Mouse (Mus musculus) 416B (cell line): ENCODE measurements around the gene Entpd1.
A peak's percentile ranks its signal among the peaks of the same experiment; 100 is the strongest.

ENCODE experiments used
- DNase-seq: peaks from one replicate; pipeline ENCODE4 v3.0.0; 2011; ENCODE audit warnings: low read depth

Entpd1 gene

GRCm38 (mm10) chr19:40628950-40629349 is 16.8 kb downstream of the Entpd1 start:
- DNase-seq, result peak; percentile 56

DNA sequence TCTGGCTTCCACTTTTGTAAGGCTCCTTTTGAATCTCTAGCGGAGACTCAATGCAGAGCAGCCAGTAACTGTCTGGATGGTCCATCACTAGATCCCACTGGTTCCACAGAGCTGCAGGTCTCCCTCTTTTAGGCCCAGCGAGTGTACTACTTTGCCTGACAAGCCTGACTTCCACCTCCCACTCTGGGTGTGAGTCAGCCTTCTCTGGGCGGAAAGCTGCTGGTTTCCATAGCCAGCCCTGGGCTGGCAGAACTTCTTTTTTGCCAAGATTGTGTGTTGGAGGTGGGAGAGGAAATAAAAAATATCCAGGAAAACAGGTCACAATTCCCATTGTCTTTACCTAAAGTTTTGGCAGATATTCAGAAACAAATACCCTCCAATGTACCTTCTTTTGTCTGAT is 17.9 kb downstream of the Entpd1 start:
- no peak for DNase-seq

GRCm38 (mm10) chr19:40630606-40631005 is 18.4 kb downstream of the Entpd1 start:
- no peak for DNase-seq

DNA sequence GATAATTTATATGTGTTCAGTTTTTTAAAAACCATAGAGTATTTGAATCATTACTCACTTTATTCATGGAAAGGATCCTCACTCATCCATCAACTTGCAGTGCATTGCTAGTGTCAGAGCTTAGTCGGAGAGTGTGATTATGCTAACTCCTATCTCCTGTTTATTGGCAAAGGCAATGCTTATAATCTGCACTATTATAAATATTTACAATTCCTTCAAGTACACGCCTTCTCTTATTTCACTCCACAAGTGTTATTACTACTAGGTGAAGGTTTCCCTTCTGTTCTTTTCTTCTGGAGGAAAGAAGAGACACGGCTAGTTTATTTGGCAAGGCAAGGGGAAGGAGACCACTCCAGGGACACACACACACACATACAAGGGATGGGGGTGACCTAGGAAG is 20.0 kb downstream of the Entpd1 start:
- no peak for DNase-seq

DNA sequence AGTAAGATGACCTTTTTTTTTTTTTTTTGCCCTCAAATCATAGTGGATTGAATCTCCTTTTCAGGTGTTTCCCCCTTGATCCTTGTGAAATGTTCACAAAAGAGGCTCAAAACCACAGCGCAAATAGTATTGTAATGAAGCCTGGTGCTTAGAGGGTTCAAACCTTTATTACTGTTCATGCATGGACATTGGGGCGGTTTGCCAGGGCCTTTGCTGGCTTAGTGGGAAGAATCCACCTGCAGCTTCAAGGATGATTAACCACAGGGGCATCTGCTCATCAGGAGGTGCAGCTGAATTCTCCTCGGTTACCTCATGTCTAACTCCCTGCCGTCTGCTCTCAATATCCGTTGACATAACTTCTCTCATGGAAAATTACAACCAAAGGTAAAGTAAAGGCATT is 20.5 kb downstream of the Entpd1 start:
- DNase-seq, result no peak

GRCm38 (mm10) chr19:40633144-40633543 is 21.0 kb downstream of the Entpd1 start:
- peak; percentile 29 for DNase-seq

DNA sequence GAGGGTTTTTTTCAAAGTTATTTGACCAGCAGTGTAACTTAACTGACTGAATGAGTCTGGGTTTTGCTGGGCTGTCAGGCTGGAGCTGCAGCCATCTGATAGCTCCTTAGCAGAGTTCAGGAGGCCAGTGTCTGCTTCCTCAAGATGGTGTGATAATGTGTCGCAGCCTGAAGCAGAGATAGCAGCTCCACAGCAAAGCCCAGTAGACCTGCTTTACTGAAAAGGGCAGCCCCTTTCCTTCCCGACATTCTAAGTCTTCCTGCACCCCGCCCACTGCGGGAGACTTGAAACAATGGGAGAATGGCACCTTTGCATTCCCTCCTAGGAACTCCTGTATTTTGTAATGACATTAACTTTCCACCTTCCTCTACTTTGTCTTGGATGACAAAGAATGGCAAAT is 24.9 kb downstream of the Entpd1 start:
- DNase-seq, result peak; percentile 73

DNA sequence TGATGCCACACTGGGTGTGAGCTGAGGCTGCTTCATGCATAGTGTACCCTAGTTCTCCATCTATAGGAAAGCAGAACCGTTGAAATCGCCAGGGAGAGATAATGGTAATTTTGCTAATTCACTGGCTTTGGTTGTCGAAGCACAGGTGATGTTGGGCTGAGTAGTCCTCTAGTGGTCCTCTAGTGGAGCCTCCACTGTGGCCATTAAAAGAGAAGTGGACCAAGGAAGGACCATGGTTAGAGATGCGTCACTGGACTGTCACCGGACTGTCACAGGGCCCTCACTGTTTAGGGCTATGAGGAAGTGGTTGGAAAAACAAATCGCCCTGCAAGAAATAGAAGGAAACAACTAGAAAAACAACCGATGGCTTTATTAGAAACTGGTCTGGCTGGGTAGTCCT is 25.4 kb downstream of the Entpd1 start:
- DNase-seq, result peak; percentile 25

DNA sequence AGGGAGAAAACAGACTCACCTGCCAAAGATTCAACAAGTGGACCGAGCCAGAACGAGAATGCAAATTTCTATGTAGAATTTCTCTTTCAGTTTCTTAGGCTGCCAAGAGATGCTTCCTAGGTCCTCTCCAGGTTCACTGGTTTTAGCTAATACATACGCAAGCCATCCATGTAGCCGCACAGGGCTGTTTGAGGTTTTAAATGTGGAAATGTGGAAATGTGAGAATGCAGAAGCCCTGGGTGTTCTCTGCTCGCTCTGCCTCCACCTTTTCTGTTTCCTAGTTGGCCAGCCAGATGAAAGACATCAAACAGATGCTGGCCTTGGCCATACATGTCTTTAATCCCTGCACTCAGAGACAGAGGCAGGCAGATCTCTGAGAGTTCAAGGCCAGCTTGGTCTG is 26.4 kb downstream of the Entpd1 start:
- DNase-seq, result no peak

GRCm38 (mm10) chr19:40639729-40640304 is 27.7 kb downstream of the Entpd1 start:
- peak; percentile 38 for DNase-seq

- no peak for DNase-seq
Measured at GRCm38 (mm10) chr19:40640799-40641198, 28.6 kb downstream of the Entpd1 start.

GRCm38 (mm10) chr19:40643846-40644245 is 31.7 kb downstream of the Entpd1 start:
- no peak for DNase-seq

DNA sequence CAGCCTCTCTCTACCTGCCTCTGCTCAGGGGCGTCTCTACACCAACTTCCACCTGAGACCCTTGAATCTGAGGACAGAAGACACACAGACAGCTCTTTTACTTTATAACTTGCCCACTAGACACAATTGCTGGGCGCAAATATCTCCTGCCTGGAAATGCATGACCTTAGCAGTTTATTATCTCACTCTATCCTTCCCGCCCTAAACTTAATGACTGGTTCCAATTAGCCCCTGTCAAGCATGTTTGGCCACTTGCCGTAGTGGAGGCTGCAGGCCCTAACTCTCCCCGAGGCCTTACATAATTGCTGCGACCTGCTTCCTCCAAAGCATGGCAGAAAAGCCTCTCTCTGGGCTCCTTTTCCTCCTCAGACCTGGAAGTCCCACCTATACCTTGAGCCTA is 34.2 kb downstream of the Entpd1 start:
- DNase-seq, result no peak

DNA sequence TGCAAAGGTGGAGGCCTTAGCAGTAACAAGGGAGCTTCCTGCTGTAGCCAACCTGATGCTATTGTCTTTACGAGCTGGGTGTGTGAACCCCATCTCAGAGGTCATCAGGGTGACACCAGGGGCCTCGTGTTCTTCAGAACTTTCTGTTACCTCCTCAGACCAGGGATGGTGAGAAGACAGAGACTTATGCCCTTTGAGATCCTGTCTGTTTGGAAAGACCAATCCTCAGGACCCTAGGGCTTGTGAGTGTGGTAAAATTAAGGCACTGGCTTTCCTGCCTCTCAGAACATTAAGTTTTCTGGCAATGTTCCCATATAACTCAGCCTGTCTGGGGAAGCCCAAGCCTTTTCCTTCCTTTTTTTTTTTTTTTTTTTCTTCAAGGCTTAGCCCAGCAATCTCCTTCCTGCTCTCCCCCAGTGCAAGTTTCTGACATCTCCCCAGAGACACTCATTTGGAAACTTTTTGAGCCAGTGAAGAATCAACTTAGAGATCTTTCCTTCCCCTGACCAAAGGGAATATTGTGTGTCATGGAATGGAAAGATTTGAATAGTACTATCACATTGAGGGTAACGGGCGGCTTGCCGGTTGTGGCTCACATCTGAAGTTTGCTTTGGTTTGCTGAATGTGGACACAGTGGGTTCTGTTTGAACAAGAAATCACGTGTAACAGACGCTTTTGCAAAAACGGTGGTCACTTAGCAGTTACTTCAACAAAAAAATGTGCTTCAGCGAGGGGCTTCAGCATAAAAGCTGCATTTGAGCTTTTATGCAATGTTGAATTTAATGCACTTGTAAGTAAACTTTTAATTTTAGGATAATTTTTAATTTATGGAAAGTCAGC is 35.4 kb downstream of the Entpd1 start:
- peak; percentile 66 for DNase-seq

- DNase-seq, result peak; percentile 53
Measured at GRCm38 (mm10) chr19:40650090-40650489, 37.9 kb downstream of the Entpd1 start.

DNA sequence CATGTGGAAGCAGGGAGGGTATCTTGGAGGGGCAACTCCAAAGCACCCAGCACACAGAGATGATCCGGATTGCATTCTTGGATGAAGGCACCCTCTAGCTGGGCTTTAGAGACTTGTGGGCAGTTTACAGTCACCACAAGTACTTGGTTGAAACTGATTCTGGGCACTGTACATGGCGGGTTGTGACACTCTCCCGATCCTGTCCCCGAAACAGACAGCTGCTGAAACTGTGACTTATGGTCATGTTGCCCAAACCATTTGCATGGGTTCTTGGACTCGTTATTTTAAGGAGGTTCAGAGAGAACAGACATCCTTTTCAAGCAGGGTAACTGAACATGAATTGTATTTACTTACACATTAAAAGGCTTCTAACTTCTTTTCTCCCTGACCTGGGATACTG is 44.0 kb downstream of the Entpd1 start:
- no peak for DNase-seq

DNA sequence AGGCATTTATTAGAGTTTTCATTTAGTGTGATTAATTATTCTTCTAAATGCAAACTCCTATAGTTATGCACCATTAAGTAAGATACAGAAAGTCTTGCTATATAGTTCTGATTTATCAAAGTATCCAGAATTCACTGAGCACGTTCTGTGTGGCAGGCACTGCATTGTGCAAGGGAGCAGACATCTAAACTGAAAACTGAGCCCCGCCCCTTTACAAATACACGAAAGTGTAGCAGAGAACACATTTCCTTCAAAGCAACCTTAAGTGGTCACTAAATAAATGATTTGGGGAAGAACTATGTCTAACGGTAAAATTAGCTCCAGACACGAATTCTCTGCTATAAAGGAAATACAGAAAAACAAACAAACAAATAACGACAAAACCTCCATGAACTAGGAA is 46.1 kb downstream of the Entpd1 start:
- no peak for DNase-seq

- no peak for DNase-seq
Measured at GRCm38 (mm10) chr19:40658935-40659334, 46.8 kb downstream of the Entpd1 start.

- DNase-seq, result peak; percentile 34
Measured at GRCm38 (mm10) chr19:40659651-40660478, 47.7 kb downstream of the Entpd1 start.

GRCm38 (mm10) chr19:40660510-40660909 is 48.3 kb downstream of the Entpd1 start:
- no peak for DNase-seq

DNA sequence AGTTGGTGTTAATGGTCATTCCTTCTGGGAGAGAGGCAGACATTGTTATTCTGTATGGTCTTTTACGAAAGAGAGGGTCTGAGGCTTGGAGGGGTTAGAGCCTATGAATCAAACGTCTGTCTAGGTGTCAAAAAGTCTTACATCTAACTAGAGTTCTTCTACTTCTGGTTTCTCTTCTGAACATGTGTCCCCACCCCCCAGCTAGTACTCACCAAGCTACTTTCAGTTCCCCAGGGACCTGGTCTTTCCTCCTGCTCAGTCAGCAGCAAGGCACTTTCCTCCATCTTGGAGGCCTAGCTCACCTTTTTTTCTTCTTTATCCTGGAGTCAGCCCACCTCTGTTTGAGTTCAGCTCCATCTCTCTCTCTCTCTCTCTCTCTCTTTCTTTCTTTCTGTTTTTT is 48.9 kb downstream of the Entpd1 start:
- DNase-seq, result no peak

DNA sequence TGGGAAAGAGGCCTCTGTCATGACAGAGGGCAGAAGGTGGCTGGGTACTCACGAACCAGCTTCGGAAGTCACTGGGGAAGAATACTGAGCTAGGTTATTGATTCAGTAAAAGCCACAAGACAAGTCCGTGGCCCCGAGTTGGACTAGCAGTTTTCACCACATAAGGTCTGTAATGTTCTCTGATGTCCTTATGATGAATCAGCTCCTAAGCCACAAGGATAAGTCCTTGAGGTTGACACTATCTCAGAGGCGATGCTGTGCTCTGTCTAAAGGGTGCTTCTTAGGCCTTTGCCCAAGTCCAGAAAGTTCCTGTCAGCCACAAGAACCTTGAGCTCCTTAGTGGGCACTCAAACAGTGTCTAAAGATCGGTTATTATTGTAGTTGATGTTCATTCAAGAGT is 49.7 kb downstream of the Entpd1 start:
- DNase-seq, result peak; percentile 55

DNA sequence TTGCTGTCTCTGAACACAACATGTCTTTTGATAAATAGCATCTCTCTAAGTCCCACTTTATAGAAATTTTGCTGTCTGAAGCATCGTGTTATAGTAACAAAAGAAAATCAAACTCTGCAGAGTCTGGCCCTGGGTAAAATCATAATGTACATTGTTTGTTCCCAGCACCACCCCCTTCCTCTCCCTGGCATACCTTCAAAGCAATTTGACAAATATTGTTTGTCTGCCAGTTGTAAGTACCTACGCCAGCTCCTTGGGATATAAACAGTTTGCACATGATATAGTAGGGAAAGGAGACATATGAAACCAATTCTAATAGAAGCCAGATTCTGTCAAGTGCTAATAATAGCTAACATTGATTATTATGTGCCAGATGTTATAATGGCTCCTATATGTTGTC is 50.6 kb downstream of the Entpd1 start:
- DNase-seq, result no peak
